Mouse (Mus musculus): ENCODE measurements at regions not wholly inside any gene's neighbourhood (a gene's known extent, or its start where the extent isn't known, plus 50 kb on each side); places are given as distances from the start of the nearest gene placed in this dataset.

DNA sequence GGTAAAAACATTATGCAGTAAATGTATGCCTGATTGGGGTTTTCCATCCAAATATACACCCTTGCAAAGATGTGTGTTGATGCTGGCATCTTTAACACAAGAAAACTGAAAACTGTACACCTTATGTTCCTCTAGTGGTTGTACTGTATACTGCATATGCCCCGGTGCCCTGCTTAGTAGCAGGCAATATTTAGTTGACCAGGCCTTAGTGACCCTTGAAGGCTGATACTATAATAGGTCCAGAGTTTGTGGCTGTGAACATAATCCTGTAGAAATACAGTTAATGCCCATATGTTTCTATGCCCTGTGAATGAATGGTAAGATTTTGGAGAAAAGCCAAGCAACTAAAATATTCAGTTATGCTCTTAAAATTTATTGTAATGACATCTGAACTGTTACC, 690.7 kb downstream of the Pkhd1 start:
- no peak for TF ChIP-seq EP300 (optimal IDR thresholded peaks at IDR 0.05)
- no peak for TF ChIP-seq CTCF (IDR thresholded peaks at IDR 0.05; ENCODE audit: low read depth)
